Mouse (Mus musculus) E14TG2a.4 (cell line): ENCODE measurements around the gene Gm5089.

ENCODE experiments used
- CTCF ChIP-seq: conservative IDR thresholded peaks from 2 replicates; pipeline ENCODE4 v1.5.1; 2014; ENCODE audit warnings: low read length
- NANOG ChIP-seq: IDR thresholded peaks from 2 replicates; pipeline ENCODE4 v1.6.1; 2014; ENCODE audit warnings: borderline replicate concordance, low read length, mixed read lengths
- POU5F1 ChIP-seq: IDR thresholded peaks from 2 replicates; pipeline ENCODE4 v1.6.1; 2014; ENCODE audit warnings: low read length, borderline replicate concordance

GRCm38 (mm10) chr14:122489041-122489440 lies 38.1 kb upstream of the Gm5089 start:
- TF ChIP-seq CTCF, result no peak
- no peak for TF ChIP-seq POU5F1
- TF ChIP-seq NANOG, result no peak
